Mouse (Mus musculus) liver, embryonic 12.5 days (tissue): Measurements from ENCODE around the gene Slc45a3. TPM values are rescaled to one million over a fixed set of nuclear protein-coding genes. Genes with fewer than 3 reads are reported as not detected.

Experiments
- ATAC-seq: fragments of 200-750 bp; cut with Nextera tagmentation; 2 replicates; pipeline ENCODE4 v1.8.0; 2017; ENCODE audit warnings: moderate number of reproducible peaks, mild to moderate bottlenecking, moderate library complexity
- H3K27ac ChIP-seq: fragments of 300-500 bp; sonication (generic); 2 replicates; pipeline ENCODE4 v1.5.1; 2016; ENCODE audit warnings: mild to moderate bottlenecking
- H3K27me3 ChIP-seq: fragments of 300-500 bp; sonication (generic); replicated peaks from 2 replicates; pipeline ENCODE4 v1.6.1; 2016; ENCODE audit warnings: mild to moderate bottlenecking, moderate library complexity
- H3K36me3 ChIP-seq: fragments of 300-500 bp; sonication (generic); 2 replicates; pipeline ENCODE4 v1.6.1; 2016; ENCODE audit warnings: mild to moderate bottlenecking, moderate library complexity
- H3K4me1 ChIP-seq: fragments of 300-500 bp; sonication (generic); 2 replicates; pipeline ENCODE4 v1.6.1; 2016
- H3K4me2 ChIP-seq: fragments of 300-500 bp; sonication (generic); 2 replicates; pipeline ENCODE4 v1.6.1; 2016; ENCODE audit warnings: mild to moderate bottlenecking, moderate library complexity
- H3K4me3 ChIP-seq: fragments of 300-500 bp; sonication (generic); 2 replicates; pipeline ENCODE4 v1.5.1; 2016; ENCODE audit warnings: mild to moderate bottlenecking, moderate library complexity
- H3K9ac ChIP-seq: fragments of 300-500 bp; sonication (generic); 2 replicates; pipeline ENCODE4 v1.6.1; 2016; ENCODE audit warnings: mild to moderate bottlenecking, moderate library complexity
- H3K9me3 ChIP-seq: fragments of 300-500 bp; sonication (generic); replicated peaks from 2 replicates; pipeline ENCODE4 v1.6.1; 2016; ENCODE audit warnings: mild to moderate bottlenecking, moderate library complexity
- WGBS: fragments of 180-500 bp; shearing (Covaris S2); methylation state at CpG from one replicate; pipeline ENCODE4 v1.1.7; 2016; ENCODE audit not compliant: insufficient replicate concordance; 5-methylcytosine and 5-hydroxymethylcytosine counted together
- polyA plus RNA-seq: library from polyadenylated mRNA; unstranded; fragments of >200 nt; fragmentation: Nextera tagmentation; extraction: Ambion mirVana; gene quantifications from 2 replicates; pipeline ENCODE4 v1.2.1, GENCODE M21; 2016

Slc45a3 gene
- polyA plus RNA-seq, 1 experiment from 2014 or later = 3.8 TPM

- Histone ChIP-seq H3K4me2 (no peak overlapping the region), H3K27me3 (no peaks in the 10 kb centered on the region), H3K9me3 (no peaks in the 10 kb centered on the region), H3K4me1 (peaks cover 12% of the 10 kb centered on the region), H3K27ac (no peak overlapping the region), H3K9ac (no peak overlapping the region), H3K36me3 (peaks cover 74% of the 10 kb centered on the region), H3K4me3 (no peak overlapping the region)
- WGBS = 92% methylated on average over 1 of the region's 1 CpGs
- no peak for ATAC-seq
These were observed 53.9 kb downstream of the Slc45a3 start for GRCm38 (mm10) chr1:132016691-132017090.

- H3K4me2 ChIP-seq = no peak overlapping the region
- H3K4me3 ChIP-seq = no peak overlapping the region
- H3K27ac ChIP-seq = no peak overlapping the region
- 91% methylated on average over 7 of the region's 7 CpGs for WGBS
- ATAC-seq = no peak
- no peak overlapping the region for H3K9ac ChIP-seq
- no peaks in the 10 kb centered on the region for H3K9me3 ChIP-seq
- H3K4me1 ChIP-seq = peaks cover 9% of the 10 kb centered on the region
- no peaks in the 10 kb centered on the region for H3K27me3 ChIP-seq
- peaks cover 93% of the 10 kb centered on the region for H3K36me3 ChIP-seq
These were observed 57.1 kb downstream of the Slc45a3 start for GRCm38 (mm10) chr1:132019876-132020275.

GRCm38 (mm10) chr1:132022107-132022506 is 59.3 kb downstream of the Slc45a3 start:
- H3K4me1 ChIP-seq = peaks cover 24% of the 10 kb centered on the region
- no peak overlapping the region for H3K4me2 ChIP-seq
- peaks cover 89% of the 10 kb centered on the region for H3K36me3 ChIP-seq
- H3K4me3 ChIP-seq = no peak overlapping the region
- no peaks in the 10 kb centered on the region for H3K27me3 ChIP-seq
- 68% methylated on average over 3 of the region's 3 CpGs for WGBS
- ATAC-seq = no peak
- peak overlapping the region; percentile 58; the same call in 1 of the 2 replicates for H3K27ac ChIP-seq
- no peak overlapping the region for H3K9ac ChIP-seq
- H3K9me3 ChIP-seq = no peaks in the 10 kb centered on the region

GRCm38 (mm10) chr1:132026925-132027646 is 64.3 kb downstream of the Slc45a3 start:
- H3K4me1 ChIP-seq = peaks cover 39% of the 10 kb centered on the region
- peaks cover 90% of the 10 kb centered on the region for H3K36me3 ChIP-seq
- peak overlapping the region; percentile 48; the same call in 1 of the 2 replicates for H3K9ac ChIP-seq
- H3K9me3 ChIP-seq = no peaks in the 10 kb centered on the region
- H3K4me2 ChIP-seq = peak overlapping the region; percentile 58
- peak overlapping the region; percentile 85 for H3K27ac ChIP-seq
- no peaks in the 10 kb centered on the region for H3K27me3 ChIP-seq
- ATAC-seq = peak; percentile 98
- 73% methylated on average over 11 of the region's 11 CpGs for WGBS
- no peak overlapping the region for H3K4me3 ChIP-seq

- Histone ChIP-seq H3K4me3 (no peak overlapping the region), H3K27me3 (no peaks in the 10 kb centered on the region), H3K4me1 (peaks cover 35% of the 10 kb centered on the region), H3K4me2 (no peak overlapping the region), H3K36me3 (peaks cover 89% of the 10 kb centered on the region), H3K27ac (peak overlapping the region; percentile 85), H3K9ac (no peak overlapping the region), H3K9me3 (no peaks in the 10 kb centered on the region)
- no peak for ATAC-seq
- 87% methylated on average over 5 of the region's 5 CpGs for WGBS
These were observed 65.2 kb downstream of the Slc45a3 start for GRCm38 (mm10) chr1:132027978-132028377.

GRCm38 (mm10) chr1:132028413-132028812 is 65.6 kb downstream of the Slc45a3 start:
- Histone ChIP-seq H3K27me3 (no peaks in the 10 kb centered on the region), H3K9ac (no peak overlapping the region), H3K9me3 (no peaks in the 10 kb centered on the region), H3K36me3 (peaks cover 89% of the 10 kb centered on the region), H3K4me1 (peaks cover 35% of the 10 kb centered on the region), H3K27ac (peak overlapping the region; percentile 85), H3K4me3 (no peak overlapping the region), H3K4me2 (no peak overlapping the region)
- WGBS = 92% methylated on average over 9 of the region's 9 CpGs
- ATAC-seq = no peak

GRCm38 (mm10) chr1:132030574-132030973 is 67.8 kb downstream of the Slc45a3 start:
- H3K4me2 ChIP-seq = no peak overlapping the region
- 72% methylated on average over 2 of the region's 2 CpGs for WGBS
- no peaks in the 10 kb centered on the region for H3K27me3 ChIP-seq
- peaks cover 35% of the 10 kb centered on the region for H3K4me1 ChIP-seq
- peaks cover 77% of the 10 kb centered on the region for H3K36me3 ChIP-seq
- no peak overlapping the region for H3K27ac ChIP-seq
- no peaks in the 10 kb centered on the region for H3K9me3 ChIP-seq
- H3K9ac ChIP-seq = no peak overlapping the region
- no peak for ATAC-seq
- no peak overlapping the region for H3K4me3 ChIP-seq

GRCm38 (mm10) chr1:132032172-132032571 is 69.4 kb downstream of the Slc45a3 start:
- Histone ChIP-seq H3K4me2 (no peak overlapping the region), H3K27ac (no peak overlapping the region), H3K9ac (no peak overlapping the region), H3K4me1 (peaks cover 19% of the 10 kb centered on the region), H3K4me3 (no peak overlapping the region), H3K36me3 (peaks cover 67% of the 10 kb centered on the region), H3K27me3 (no peaks in the 10 kb centered on the region), H3K9me3 (no peaks in the 10 kb centered on the region)
- no peak for ATAC-seq
- 84% methylated on average over 7 of the region's 7 CpGs for WGBS

Other genes starting within 250 kb of the Slc45a3 start
- not detected in 2 replicates for gene Slc26a9, start 218.9 kb upstream of the Slc45a3 start, polyA plus RNA-seq
- gene Pm20d1, start 165.6 kb upstream of the Slc45a3 start, polyA plus RNA-seq = 2.6 and 2.8 TPM in 2 replicates
- gene Slc41a1, start 135.5 kb upstream of the Slc45a3 start, polyA plus RNA-seq = 2.4 and 3.4 TPM in 2 replicates
- gene Rab29, start 95.7 kb upstream of the Slc45a3 start, polyA plus RNA-seq = 11.2 and 11.6 TPM in 2 replicates
- gene Nucks1, start 52.4 kb upstream of the Slc45a3 start, polyA plus RNA-seq = 59.7 and 62.9 TPM in 2 replicates
- gene Elk4, start 44.6 kb downstream of the Slc45a3 start, polyA plus RNA-seq = 14.4 and 16.4 TPM in 2 replicates
- 8.2 and 8.5 TPM in 2 replicates for gene Mfsd4a, start 105.1 kb downstream of the Slc45a3 start, polyA plus RNA-seq
- gene Cdk18, start 176.7 kb downstream of the Slc45a3 start, polyA plus RNA-seq = 2.7 and 3.1 TPM in 2 replicates
- not detected in 2 replicates for gene Lemd1, start 228.5 kb downstream of the Slc45a3 start, polyA plus RNA-seq
- gene AC124108.1, start 228.5 kb downstream of the Slc45a3 start, polyA plus RNA-seq = not detected in 2 replicates